Mouse (Mus musculus): ENCODE data around the gene Lrrc75a. TPM values are rescaled to one million over a fixed set of nuclear protein-coding genes. Genes with fewer than 3 reads are reported as not detected.

Lrrc75a gene
- total and polyA plus RNA-seq, 3 experiments, result 7.0 to 8.9 TPM; not detected in 1

DNA sequence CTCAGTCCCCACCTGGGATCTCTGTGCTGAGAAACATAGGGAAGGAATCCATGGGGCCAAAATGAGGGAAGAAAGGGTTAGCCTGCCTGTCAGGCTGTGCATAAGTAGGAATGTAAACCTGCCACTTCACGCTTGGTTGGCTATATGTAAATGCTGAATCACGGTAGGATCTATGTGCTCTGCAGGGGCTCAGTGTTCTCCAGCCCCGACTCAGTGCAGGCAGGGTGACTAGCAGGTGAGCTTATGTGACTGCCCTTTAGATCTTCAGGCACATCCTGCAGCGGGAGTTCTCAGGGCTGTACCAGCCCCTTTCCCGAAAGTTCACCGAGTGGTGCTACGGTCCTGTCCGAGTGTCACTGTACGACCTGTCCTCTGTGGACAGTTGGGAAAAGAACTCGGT lies 58.9 kb downstream of the Lrrc75a start:
- 0 out of 4 replicates have a peak, but pooled peaks cover 0 to 7% of the 10 kb centered on the region in 2 experiments for H3K4me1 ChIP-seq (ENCODE audit: control insufficient read depth in 1 of 2, insufficient read depth in 2 of 2, low read length in 2 of 2)
- no peak for TF ChIP-seq NELFE (IDR thresholded peaks at IDR 0.05; ENCODE audit: low read depth, low read length)
- no peak for TF ChIP-seq ZC3H11A (IDR thresholded peaks at IDR 0.05; ENCODE audit: low read depth, low read length)
- TF ChIP-seq MAX (IDR thresholded peaks at IDR 0.05; ENCODE audit: low read length), result no peak
- H3K79me2 ChIP-seq (ENCODE audit: control insufficient read depth, insufficient read depth, low read length, poor library complexity), result no peaks in the 10 kb centered on the region
- H3K27me3 ChIP-seq (ENCODE audit: control insufficient read depth in 1 of 2, insufficient read depth in 2 of 2, low read length in 2 of 2), result no peaks in the 10 kb centered on the region
- H3K36me3 ChIP-seq (ENCODE audit: control insufficient read depth in 1 of 2, insufficient read depth in 2 of 2, low read length in 2 of 2), result peaks cover 0 to 2% of the 10 kb centered on the region in 2 experiments; a peak in 3 of 4 replicates
- H3K27ac ChIP-seq (ENCODE audit: control insufficient read depth, low read depth, low read length), result no peak overlapping the region
- no peaks in the 10 kb centered on the region for H3K9me3 ChIP-seq (replicated peaks; ENCODE audit: insufficient read depth, low read length)
- no peak for DNase-seq (ENCODE audit: low read depth, low spot score)
- no peak overlapping the region for H3K9ac ChIP-seq (ENCODE audit: control insufficient read depth, low read depth, low read length, poor library complexity, severe bottlenecking)
- no peak overlapping the region for H3K4me3 ChIP-seq (ENCODE audit: control insufficient read depth in 1 of 2, insufficient read depth in 1 of 2, low read depth in 2 of 2, low read length in 2 of 2)

DNA sequence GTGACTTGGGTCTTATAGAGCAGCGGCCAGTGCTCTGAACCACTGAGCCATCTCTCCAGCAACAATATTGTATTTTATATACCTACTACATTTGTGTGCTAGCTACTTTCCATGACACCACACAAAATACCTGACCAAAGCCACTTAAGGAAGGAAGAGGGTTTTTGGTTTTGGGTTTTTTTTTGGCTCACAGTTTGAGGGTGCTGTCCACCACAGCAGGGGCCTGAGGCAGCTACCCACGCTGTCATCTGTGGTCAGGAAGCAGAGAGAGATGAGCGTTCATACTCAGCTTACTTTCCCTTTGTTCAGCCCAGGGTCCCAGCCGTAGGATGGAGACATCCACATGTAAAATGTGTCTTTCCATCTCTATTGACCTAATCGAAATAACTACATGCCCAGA lies 61.3 kb downstream of the Lrrc75a start:
- H3K4me1 ChIP-seq (ENCODE audit: control insufficient read depth in 1 of 2, insufficient read depth in 2 of 2, low read length in 2 of 2), result no peaks in the 10 kb centered on the region
- TF ChIP-seq CTCF (IDR thresholded peaks at IDR 0.05 in 2 of 3, conservative IDR thresholded peaks at IDR 0.05 in 1 of 3; ENCODE audit: control insufficient read depth in 1 of 3, insufficient read depth in 1 of 3, low read depth in 2 of 3, low read length in 3 of 3, poor library complexity in 1 of 3, severe bottlenecking in 1 of 3) (no peak), USF2 (IDR thresholded peaks at IDR 0.05; ENCODE audit: borderline replicate concordance in 1 of 2, insufficient read depth in 1 of 2, low read depth in 1 of 2, low read length in 2 of 2) (no peak)
- no peak overlapping the region for H3K9ac ChIP-seq (ENCODE audit: control insufficient read depth, low read depth, low read length, poor library complexity, severe bottlenecking)
- no peak overlapping the region for H3K27ac ChIP-seq (ENCODE audit: control insufficient read depth, low read depth, low read length)
- no peak for DNase-seq (ENCODE audit: low read depth, low spot score)
- no peaks in the 10 kb centered on the region for H3K9me3 ChIP-seq (replicated peaks; ENCODE audit: insufficient read depth, low read length)
- no peak overlapping the region for H3K4me3 ChIP-seq (ENCODE audit: control insufficient read depth in 1 of 2, insufficient read depth in 1 of 2, low read depth in 2 of 2, low read length in 2 of 2)
- H3K79me2 ChIP-seq (ENCODE audit: control insufficient read depth, insufficient read depth, low read length, poor library complexity), result no peaks in the 10 kb centered on the region
- H3K36me3 ChIP-seq (ENCODE audit: control insufficient read depth in 1 of 2, insufficient read depth in 2 of 2, low read length in 2 of 2), result no peaks in the 10 kb centered on the region; a peak in 2 of 4 replicates
- H3K27me3 ChIP-seq (ENCODE audit: control insufficient read depth in 1 of 2, insufficient read depth in 2 of 2, low read length in 2 of 2), result no peaks in the 10 kb centered on the region

DNA sequence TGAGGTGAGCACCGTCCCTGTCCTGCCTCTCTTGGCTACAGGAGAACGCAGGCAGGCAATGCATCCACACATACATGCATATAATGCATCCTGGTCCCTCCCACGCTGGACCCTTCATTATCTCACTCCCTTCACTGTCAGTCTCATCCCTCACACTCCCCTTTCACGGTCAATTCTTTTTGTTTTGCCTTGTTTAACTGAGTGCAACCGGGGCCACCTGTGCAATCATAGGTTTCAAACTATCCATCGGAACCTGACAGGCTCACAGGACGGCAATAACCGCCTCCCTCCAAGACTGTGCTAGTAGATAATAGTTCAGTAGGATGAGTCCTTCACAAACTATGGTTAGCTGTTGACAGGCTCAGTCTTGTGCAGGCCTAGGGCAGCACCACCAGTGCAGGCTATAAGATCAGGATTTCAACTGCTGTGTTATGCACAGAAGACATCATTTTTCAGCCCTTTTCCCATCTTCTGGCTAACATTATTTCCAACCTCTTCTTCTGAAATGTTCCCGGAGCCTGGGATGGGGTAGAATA lies 63.6 kb downstream of the Lrrc75a start:
- Histone ChIP-seq H3K27ac (ENCODE audit: control insufficient read depth, low read depth, low read length) (no peak overlapping the region), H3K9ac (ENCODE audit: control insufficient read depth, low read depth, low read length, poor library complexity, severe bottlenecking) (no peak overlapping the region), H3K4me1 (ENCODE audit: control insufficient read depth in 1 of 2, insufficient read depth in 2 of 2, low read length in 2 of 2) (no peaks in the 10 kb centered on the region), H3K27me3 (ENCODE audit: control insufficient read depth in 1 of 2, insufficient read depth in 2 of 2, low read length in 2 of 2) (no peaks in the 10 kb centered on the region), H3K79me2 (ENCODE audit: control insufficient read depth, insufficient read depth, low read length, poor library complexity) (no peaks in the 10 kb centered on the region), H3K4me3 (ENCODE audit: control insufficient read depth in 1 of 2, insufficient read depth in 1 of 2, low read depth in 2 of 2, low read length in 2 of 2) (no peak overlapping the region), H3K36me3 (ENCODE audit: control insufficient read depth in 1 of 2, insufficient read depth in 2 of 2, low read length in 2 of 2) (peaks cover 0 to 3% of the 10 kb centered on the region in 2 experiments; a peak in 3 of 4 replicates), H3K9me3 (replicated peaks; ENCODE audit: insufficient read depth, low read length) (no peaks in the 10 kb centered on the region)
- no peak for TF ChIP-seq TCF12 (IDR thresholded peaks at IDR 0.05; ENCODE audit: low read depth, low read length)
- no peak for TF ChIP-seq USF2 (IDR thresholded peaks at IDR 0.05; ENCODE audit: borderline replicate concordance in 1 of 2, insufficient read depth in 1 of 2, low read depth in 1 of 2, low read length in 2 of 2)
- no peak for TF ChIP-seq ZMIZ1 (IDR thresholded peaks at IDR 0.05; ENCODE audit: low read depth, low read length)
- TF ChIP-seq ZKSCAN1 (IDR thresholded peaks at IDR 0.05; ENCODE audit: low read depth, low read length), result no peak
- no peak for TF ChIP-seq CHD2 (IDR thresholded peaks at IDR 0.05; ENCODE audit: low read length)
- no peak for TF ChIP-seq ZNF384 (IDR thresholded peaks at IDR 0.05; ENCODE audit: low read depth, low read length)
- TF ChIP-seq BHLHE40 (IDR thresholded peaks at IDR 0.05; ENCODE audit: borderline replicate concordance, low read depth, low read length), result no peak
- no peak for TF ChIP-seq E2F4 (IDR thresholded peaks at IDR 0.05; ENCODE audit: borderline replicate concordance, low read depth, low read length)
- no peak for TF ChIP-seq MAZ (IDR thresholded peaks at IDR 0.05; ENCODE audit: low read depth, low read length)
- DNase-seq (ENCODE audit: low read depth, low spot score), result no peak
